Mouse (Mus musculus) ES-E14 (cell line): ENCODE measurements around the gene Cyfip2.

Source experiments
- HCFC1 ChIP-seq: IDR thresholded peaks from 2 replicates; pipeline ENCODE4 v1.6.1; 2012; ENCODE audit warnings: low read length, inconsistent platforms, borderline replicate concordance; ENCODE audit not compliant: insufficient read depth
- MAFK ChIP-seq: IDR thresholded peaks from 2 replicates; pipeline ENCODE4 v1.6.1; 2014; ENCODE audit warnings: mild to moderate bottlenecking, low read depth, low read length, inconsistent platforms; ENCODE audit not compliant: insufficient read depth
- ZC3H11A ChIP-seq: IDR thresholded peaks from 2 replicates; pipeline ENCODE4 v1.6.1; 2012; ENCODE audit warnings: low read depth, mild to moderate bottlenecking, inconsistent platforms, low read length, borderline replicate concordance
- ZNF384 ChIP-seq: IDR thresholded peaks from 2 replicates; pipeline ENCODE4 v1.6.1; 2012; ENCODE audit warnings: low read depth, low read length, inconsistent platforms

DNA sequence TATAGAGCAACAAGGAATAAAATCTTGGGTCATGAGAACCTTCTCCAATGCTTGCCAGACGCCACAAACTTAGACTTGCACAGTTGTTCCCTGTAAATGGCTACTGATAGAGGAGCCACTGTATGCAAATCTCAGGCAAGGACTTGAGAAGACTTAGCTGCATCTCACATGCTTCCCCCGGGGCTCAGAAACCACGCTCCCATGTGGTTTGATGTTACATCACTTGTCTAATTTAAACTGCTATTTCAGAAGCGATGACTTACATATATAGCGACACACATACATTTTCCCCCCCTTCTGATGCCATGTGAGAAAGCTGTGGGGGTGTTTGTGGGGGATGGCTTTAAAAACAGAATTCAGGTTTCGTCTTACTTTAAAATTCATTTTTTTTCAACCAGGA, 1.2 kb upstream of the Cyfip2 start:
- TF ChIP-seq MAFK: no peak
- TF ChIP-seq ZNF384: no peak
- no peak for TF ChIP-seq HCFC1
- TF ChIP-seq ZC3H11A: no peak
